Mouse (Mus musculus) ES-Bruce4 (cell line): ENCODE measurements at regions not wholly inside any gene's neighbourhood (a gene's known extent, or its start where the extent isn't known, plus 50 kb on each side); places are given as distances from the start of the nearest gene placed in this dataset.

Experiments
- H3K27ac ChIP-seq: 2 replicates; pipeline ENCODE4 v1.5.1; 2012; ENCODE audit warnings: low read length, inconsistent platforms; ENCODE audit not compliant: insufficient read depth
- H3K27me3 ChIP-seq: 2 replicates; pipeline ENCODE4 v1.6.1; 2012; ENCODE audit warnings: mild to moderate bottlenecking, low read length, inconsistent platforms; ENCODE audit not compliant: control insufficient read depth, poor library complexity, insufficient read depth, severe bottlenecking
- H3K36me3 ChIP-seq: 2 replicates; pipeline ENCODE4 v1.6.1; 2012; ENCODE audit warnings: inconsistent platforms, mild to moderate bottlenecking, low read length, moderate library complexity; ENCODE audit not compliant: control insufficient read depth, poor library complexity, insufficient read depth, severe bottlenecking
- H3K4me1 ChIP-seq: one replicate; pipeline ENCODE4 v1.8.1; 2011; ENCODE audit warnings: low read length; ENCODE audit not compliant: control insufficient read depth, insufficient read depth
- H3K4me3 ChIP-seq: 2 replicates; pipeline ENCODE4 v1.5.1; 2011; ENCODE audit warnings: low read depth, mild to moderate bottlenecking, low read length
- H3K9ac ChIP-seq: 2 replicates; pipeline ENCODE4 v1.6.1; 2012; ENCODE audit warnings: low read depth, mild to moderate bottlenecking, inconsistent platforms; ENCODE audit not compliant: poor library complexity, severe bottlenecking
- H3K9me3 ChIP-seq: replicated peaks from 2 replicates; pipeline ENCODE4 v1.6.1; 2012; ENCODE audit warnings: mild to moderate bottlenecking, low read length, inconsistent platforms; ENCODE audit not compliant: control insufficient read depth, poor library complexity, insufficient read depth, severe bottlenecking
- CTCF ChIP-seq: IDR thresholded peaks from one replicate; pipeline ENCODE4 v1.8.1; 2011; ENCODE audit warnings: low read depth, low read length
- EP300 ChIP-seq: IDR thresholded peaks from 2 replicates; pipeline ENCODE4 v1.6.1; 2011; ENCODE audit warnings: low read depth, low read length; ENCODE audit not compliant: insufficient read depth
- POLR2A ChIP-seq: IDR thresholded peaks from one replicate; pipeline ENCODE4 v1.8.1; 2011; ENCODE audit warnings: low read length; ENCODE audit not compliant: insufficient read depth

DNA sequence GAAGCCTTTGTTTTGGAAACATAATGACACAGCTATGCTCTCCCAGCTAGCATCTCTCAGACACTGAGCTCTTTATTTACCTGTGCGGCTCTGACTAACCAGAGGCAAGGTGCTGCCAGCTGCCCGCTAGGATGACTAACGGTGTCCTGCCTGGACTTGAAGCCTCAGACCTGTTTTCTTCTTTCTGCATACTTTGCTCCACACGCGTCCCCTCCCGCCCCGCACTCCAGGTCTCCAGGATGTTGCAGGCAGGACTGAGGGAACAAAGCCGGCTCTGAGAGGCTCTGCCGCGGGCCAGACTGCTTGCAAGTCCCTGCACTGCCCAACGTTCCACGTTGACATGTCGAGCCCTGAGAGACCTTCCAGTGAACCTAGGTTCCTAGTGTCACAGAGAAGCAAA lies 106.2 kb upstream of the Efcab1 start:
- no peak overlapping the region for H3K9ac ChIP-seq
- no peak overlapping the region for H3K27ac ChIP-seq
- TF ChIP-seq EP300 = no peak
- no peak for TF ChIP-seq POLR2A
- no peak for TF ChIP-seq CTCF
- no peaks in the 10 kb centered on the region for H3K36me3 ChIP-seq
- H3K4me1 ChIP-seq = no peaks in the 10 kb centered on the region
- H3K9me3 ChIP-seq = no peaks in the 10 kb centered on the region
- peak overlapping the region; percentile 20; the same call in 1 of the 2 replicates for H3K4me3 ChIP-seq
- H3K27me3 ChIP-seq = no peaks in the 10 kb centered on the region

DNA sequence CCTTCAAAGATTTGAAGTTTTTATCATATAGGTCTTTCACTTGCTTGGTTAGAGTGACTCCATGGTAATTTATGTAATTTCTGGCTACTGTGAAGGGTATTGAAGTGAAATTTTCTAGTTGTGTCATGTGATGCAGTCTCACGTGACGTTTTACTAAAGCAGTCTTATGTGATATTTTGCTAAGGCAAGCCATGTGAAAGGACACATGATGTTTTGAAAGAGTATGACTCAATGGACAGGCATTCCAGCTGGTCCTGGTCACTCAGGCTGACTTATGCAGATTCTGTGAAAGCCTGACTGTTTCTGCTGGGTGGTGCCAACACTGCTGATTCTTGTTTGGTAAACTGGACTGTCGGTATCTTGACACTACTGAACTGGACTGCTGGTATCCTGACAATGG lies 79.4 kb upstream of the Efcab1 start:
- Histone ChIP-seq H3K4me3 (no peak overlapping the region), H3K9me3 (no peaks in the 10 kb centered on the region), H3K4me1 (no peaks in the 10 kb centered on the region), H3K36me3 (no peaks in the 10 kb centered on the region), H3K9ac (no peak overlapping the region), H3K27ac (no peak overlapping the region), H3K27me3 (no peaks in the 10 kb centered on the region)
- no peak for TF ChIP-seq CTCF
- TF ChIP-seq EP300 = no peak
- no peak for TF ChIP-seq POLR2A

DNA sequence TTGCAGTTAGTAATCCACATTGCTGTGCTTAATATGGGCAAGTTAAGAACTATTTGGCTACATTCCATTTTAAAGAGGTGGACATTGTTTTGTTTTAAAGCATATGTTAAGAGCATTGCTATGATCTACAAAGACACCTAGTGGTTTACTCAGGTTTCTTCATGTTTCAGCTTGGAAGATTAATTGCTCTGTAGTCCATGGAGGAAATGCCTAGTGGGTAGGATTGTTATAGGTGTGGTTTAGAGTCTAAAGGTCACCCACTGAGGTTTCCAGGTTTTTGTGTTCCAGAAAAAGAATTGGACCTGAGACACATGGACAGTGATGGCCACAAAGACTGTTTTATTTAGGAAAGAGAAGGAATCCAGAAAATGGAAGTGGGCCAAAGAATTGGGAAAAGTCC lies 65.6 kb upstream of the Efcab1 start:
- TF ChIP-seq CTCF = no peak
- TF ChIP-seq POLR2A = no peak
- no peak for TF ChIP-seq EP300
- no peak overlapping the region for H3K4me3 ChIP-seq
- no peaks in the 10 kb centered on the region for H3K4me1 ChIP-seq
- H3K27me3 ChIP-seq = no peaks in the 10 kb centered on the region
- H3K9me3 ChIP-seq = no peaks in the 10 kb centered on the region
- no peak overlapping the region for H3K9ac ChIP-seq
- H3K36me3 ChIP-seq = no peaks in the 10 kb centered on the region
- no peak overlapping the region for H3K27ac ChIP-seq
